Mouse (Mus musculus) lung, embryonic 14.5 days (tissue): ENCODE data around the gene Kcnd3. TPM values are rescaled to one million over a fixed set of nuclear protein-coding genes. Genes with fewer than 3 reads are reported as not detected.

Experiments used
- ATAC-seq: fragments of 200-750 bp; cut with Nextera tagmentation; 2 replicates; pipeline ENCODE4 v1.8.0; 2017; ENCODE audit warnings: mild to moderate bottlenecking, moderate TSS enrichment, moderate library complexity; ENCODE audit not compliant: insufficient read depth
- DNase-seq: peaks from one replicate; pipeline ENCODE4 v3.0.0-alpha.2; 2015
- H3K27ac ChIP-seq: fragments of 300-500 bp; sonication (generic); 2 replicates; pipeline ENCODE4 v1.5.1; 2014; ENCODE audit warnings: low read depth, mild to moderate bottlenecking, moderate library complexity
- H3K27me3 ChIP-seq: fragments of 300-500 bp; sonication (generic); 2 replicates; pipeline ENCODE4 v1.6.1; 2014; ENCODE audit warnings: low read length, control low read depth; ENCODE audit not compliant: insufficient read depth
- H3K36me3 ChIP-seq: fragments of 300-500 bp; sonication (generic); 2 replicates; pipeline ENCODE4 v1.6.1; 2014; ENCODE audit warnings: control low read depth; ENCODE audit not compliant: insufficient read depth
- H3K4me1 ChIP-seq: fragments of 300-500 bp; sonication (generic); 2 replicates; pipeline ENCODE4 v1.6.1; 2014; ENCODE audit warnings: antibody characterized with exemption, control low read depth; ENCODE audit not compliant: insufficient read depth
- H3K4me2 ChIP-seq: fragments of 300-500 bp; sonication (generic); 2 replicates; pipeline ENCODE4 v1.6.1; 2014; ENCODE audit warnings: mild to moderate bottlenecking
- H3K4me3 ChIP-seq: fragments of 300-500 bp; sonication (generic); 2 replicates; pipeline ENCODE4 v1.5.1; 2014; ENCODE audit warnings: low read depth, low read length
- H3K9ac ChIP-seq: fragments of 300-500 bp; sonication (generic); 2 replicates; pipeline ENCODE4 v1.6.1; 2014
- H3K9me3 ChIP-seq: fragments of 300-500 bp; sonication (generic); 2 replicates; pipeline ENCODE4 v1.6.1; 2016; ENCODE audit warnings: low read depth, low read length, control low read depth
- CTCF ChIP-seq: IDR thresholded peaks from 2 replicates; pipeline ENCODE4 v1.5.1; 2016; ENCODE audit warnings: antibody characterized with exemption, low read depth
- WGBS: fragments of 180-500 bp; shearing (Covaris S2); extraction: QIAGEN DNeasy Blood & Tissue Kit; methylation state at CpG from one replicate; pipeline ENCODE4 v1.1.7; 2014; 5-methylcytosine and 5-hydroxymethylcytosine counted together
- polyA plus RNA-seq: library from polyadenylated mRNA; unstranded; fragments of >200 nt; fragmentation: Nextera tagmentation; extraction: Ambion mirVana; gene quantifications from 2 replicates; pipeline ENCODE4 v1.2.1, GENCODE M21; 2014

The Kcnd3 gene
- polyA plus RNA-seq, 1 experiment from 2014 or later, result 0.50 TPM

DNA sequence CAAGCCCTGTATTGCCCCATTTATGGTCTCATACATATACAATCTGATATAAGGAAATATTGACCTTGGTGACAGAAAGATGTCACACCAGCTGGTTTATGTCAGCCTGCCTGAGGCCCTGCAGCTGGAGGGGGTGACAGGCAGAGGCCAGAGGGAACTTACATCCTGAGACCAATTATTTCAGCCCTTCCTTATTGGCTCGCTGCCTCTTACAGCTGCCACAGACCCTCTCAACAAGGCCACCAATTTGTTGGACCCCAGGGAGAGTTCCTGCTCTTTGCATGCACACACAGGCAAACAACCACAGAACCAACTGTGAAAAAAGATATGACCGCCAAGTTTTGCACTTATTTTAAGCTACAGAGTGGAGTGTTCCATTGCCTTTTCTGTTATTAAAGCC, 180.2 kb downstream of the Kcnd3 start:
- H3K27me3 ChIP-seq, result no peaks in the 10 kb centered on the region
- no peak for ATAC-seq
- no peak for TF ChIP-seq CTCF
- WGBS, result 51% methylated on average over 2 of the region's 2 CpGs
- H3K9me3 ChIP-seq, result no peaks in the 10 kb centered on the region
- H3K4me3 ChIP-seq, result no peak overlapping the region
- peak; percentile 9 for DNase-seq
- no peaks in the 10 kb centered on the region for H3K36me3 ChIP-seq
- no peak overlapping the region for H3K4me2 ChIP-seq
- no peaks in the 10 kb centered on the region for H3K4me1 ChIP-seq
- H3K27ac ChIP-seq, result no peak overlapping the region
- no peak overlapping the region for H3K9ac ChIP-seq

DNA sequence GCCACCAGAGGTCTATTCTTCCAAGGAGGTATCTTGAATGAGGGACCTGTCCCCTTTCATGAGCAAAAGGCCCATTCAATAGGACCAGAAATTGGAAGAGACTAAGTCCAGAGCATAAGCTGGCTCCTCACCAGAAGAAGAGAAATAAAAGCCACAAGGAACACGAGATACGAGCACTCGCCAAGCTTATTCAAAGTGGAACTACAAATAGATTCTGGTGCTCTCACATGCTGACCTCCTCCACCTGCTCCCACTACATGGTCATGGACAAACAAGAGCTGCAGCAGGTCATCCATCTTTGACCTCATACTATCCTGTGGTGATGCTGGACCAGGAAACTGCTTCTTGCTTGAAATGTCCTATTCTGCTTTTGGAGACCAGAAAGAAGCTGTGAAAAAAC, 180.9 kb downstream of the Kcnd3 start:
- Histone ChIP-seq H3K27ac (no peak overlapping the region), H3K4me1 (no peaks in the 10 kb centered on the region), H3K36me3 (no peaks in the 10 kb centered on the region), H3K4me2 (no peak overlapping the region), H3K9me3 (no peaks in the 10 kb centered on the region), H3K4me3 (no peak overlapping the region), H3K27me3 (no peaks in the 10 kb centered on the region), H3K9ac (no peak overlapping the region)
- DNase-seq, result no peak
- TF ChIP-seq CTCF, result no peak
- ATAC-seq, result no peak
- 87% methylated on average over 3 of the region's 3 CpGs for WGBS

DNA sequence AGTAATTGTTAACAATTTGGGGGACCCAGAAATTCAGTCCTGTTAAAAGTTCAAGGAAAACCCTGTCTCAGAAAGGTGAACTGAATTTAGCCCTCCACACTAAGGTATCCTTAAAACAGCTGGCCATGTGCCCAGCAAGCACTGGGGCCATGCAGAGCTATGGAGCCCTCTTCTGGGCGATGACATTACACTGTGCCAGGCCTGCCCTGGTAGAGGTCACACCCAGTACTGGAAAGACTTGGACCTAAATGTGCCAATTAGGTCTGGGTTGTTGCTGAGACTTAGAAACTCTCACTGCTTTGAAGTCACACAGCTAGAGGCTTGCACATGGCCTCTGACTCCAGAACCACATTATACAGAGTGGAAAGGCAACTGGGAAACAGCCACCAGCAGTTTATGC, 190.1 kb downstream of the Kcnd3 start:
- no peak overlapping the region for H3K27ac ChIP-seq
- ATAC-seq (no peak), DNase-seq (peak; percentile 48)
- no peaks in the 10 kb centered on the region for H3K27me3 ChIP-seq
- H3K9me3 ChIP-seq, result no peaks in the 10 kb centered on the region
- TF ChIP-seq CTCF, result peak; percentile 51
- H3K4me1 ChIP-seq, result no peaks in the 10 kb centered on the region
- H3K4me2 ChIP-seq, result no peak overlapping the region
- no peak overlapping the region for H3K4me3 ChIP-seq
- no peaks in the 10 kb centered on the region for H3K36me3 ChIP-seq
- no peak overlapping the region for H3K9ac ChIP-seq
- WGBS, result 67% methylated on average over 1 of the region's 1 CpGs

GRCm38 (mm10) chr3:105643566-105643965, 191.4 kb downstream of the Kcnd3 start:
- DNase-seq (no peak), ATAC-seq (no peak)
- H3K9me3 ChIP-seq, result no peaks in the 10 kb centered on the region
- no peak overlapping the region for H3K4me2 ChIP-seq
- H3K36me3 ChIP-seq, result no peaks in the 10 kb centered on the region
- H3K27ac ChIP-seq, result no peak overlapping the region
- H3K4me3 ChIP-seq, result no peak overlapping the region
- 68% methylated on average over 5 of the region's 5 CpGs for WGBS
- H3K27me3 ChIP-seq, result no peaks in the 10 kb centered on the region
- no peaks in the 10 kb centered on the region for H3K4me1 ChIP-seq
- no peak overlapping the region for H3K9ac ChIP-seq
- TF ChIP-seq CTCF, result no peak

DNA sequence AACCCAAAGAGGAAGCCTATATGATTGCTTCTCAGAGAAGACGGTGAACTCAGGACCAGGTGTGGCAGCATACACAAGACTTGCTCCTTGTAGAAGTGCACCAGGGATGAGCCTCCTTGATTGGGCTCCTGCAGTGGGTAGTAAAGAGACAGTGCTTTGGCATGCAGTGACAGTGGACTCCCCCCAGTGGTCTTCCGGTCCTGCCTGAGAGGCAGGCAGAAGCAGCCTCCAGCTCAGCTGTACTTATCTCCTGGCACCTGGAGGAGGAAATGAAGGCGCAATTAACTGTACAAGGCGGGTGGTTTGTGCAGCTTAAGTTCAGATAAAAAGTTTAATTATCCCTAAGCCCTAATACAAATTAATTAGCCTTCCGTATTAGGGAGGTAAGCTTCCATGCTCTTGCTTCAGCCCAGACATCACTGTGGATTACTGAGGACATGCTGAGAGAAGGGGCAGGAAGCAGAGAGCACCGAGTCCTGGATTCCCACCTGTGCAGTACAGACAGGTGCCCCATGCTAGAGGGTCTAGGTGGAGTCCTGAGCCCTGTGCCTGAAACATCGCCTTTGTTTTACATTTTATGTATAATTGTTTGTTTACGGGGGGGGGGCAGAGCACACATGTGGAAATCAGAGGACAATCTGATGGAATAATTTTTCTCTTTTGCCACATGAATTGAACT, 196.9 kb downstream of the Kcnd3 start:
- no peaks in the 10 kb centered on the region for H3K4me1 ChIP-seq
- no peak overlapping the region for H3K9ac ChIP-seq
- no peak for DNase-seq
- no peak overlapping the region for H3K4me3 ChIP-seq
- ATAC-seq, result no peak
- no peak overlapping the region for H3K4me2 ChIP-seq
- no peaks in the 10 kb centered on the region for H3K36me3 ChIP-seq
- H3K9me3 ChIP-seq, result no peaks in the 10 kb centered on the region
- WGBS, result 61% methylated on average over 8 of the region's 8 CpGs
- TF ChIP-seq CTCF, result no peak
- no peak overlapping the region for H3K27ac ChIP-seq
- no peaks in the 10 kb centered on the region for H3K27me3 ChIP-seq

GRCm38 (mm10) chr3:105653544-105654380, 201.6 kb downstream of the Kcnd3 start:
- ATAC-seq (no peak), DNase-seq (no peak)
- H3K4me2 ChIP-seq, result no peak overlapping the region
- H3K4me1 ChIP-seq, result no peaks in the 10 kb centered on the region
- 79% methylated on average over 13 of the region's 13 CpGs for WGBS
- no peaks in the 10 kb centered on the region for H3K27me3 ChIP-seq
- no peaks in the 10 kb centered on the region for H3K9me3 ChIP-seq
- H3K4me3 ChIP-seq, result no peak overlapping the region
- no peaks in the 10 kb centered on the region for H3K36me3 ChIP-seq
- H3K9ac ChIP-seq, result no peak overlapping the region
- no peak for TF ChIP-seq CTCF
- H3K27ac ChIP-seq, result no peak overlapping the region

DNA sequence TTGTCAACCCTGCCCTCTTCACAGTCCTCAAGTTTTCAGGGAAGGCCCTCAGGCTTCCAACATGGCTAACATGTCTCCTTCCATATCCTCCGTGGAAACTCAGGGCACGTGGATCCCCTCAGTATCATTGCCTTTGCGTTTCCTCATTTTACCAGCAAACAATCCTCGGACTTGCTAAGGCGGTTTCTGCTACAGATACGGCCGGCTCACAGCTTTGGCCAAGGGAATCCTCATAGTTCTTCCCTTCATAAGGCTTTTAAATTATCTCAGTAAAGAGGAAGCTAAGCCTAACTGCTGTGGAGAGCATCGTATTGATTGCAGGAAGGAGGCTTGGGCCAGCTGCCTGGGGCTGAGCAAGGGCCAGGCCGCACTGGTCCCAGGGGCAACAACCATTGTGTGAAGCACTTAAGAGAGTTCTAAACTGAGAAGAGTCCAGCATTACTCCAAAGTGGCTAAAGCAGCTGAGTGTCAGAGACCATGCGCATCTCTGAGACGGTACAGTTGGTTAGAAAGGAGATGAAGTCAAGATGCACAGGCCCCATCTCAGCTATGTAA, 203.0 kb downstream of the Kcnd3 start:
- H3K9ac ChIP-seq, result no peak overlapping the region
- no peak overlapping the region for H3K4me3 ChIP-seq
- 92% methylated on average over 11 of the region's 11 CpGs for WGBS
- no peak overlapping the region for H3K4me2 ChIP-seq
- no peak for DNase-seq
- H3K36me3 ChIP-seq, result no peaks in the 10 kb centered on the region
- no peak for ATAC-seq
- no peak for TF ChIP-seq CTCF
- no peaks in the 10 kb centered on the region for H3K9me3 ChIP-seq
- no peak overlapping the region for H3K27ac ChIP-seq
- no peaks in the 10 kb centered on the region for H3K4me1 ChIP-seq
- H3K27me3 ChIP-seq, result no peaks in the 10 kb centered on the region
